In the genomic region with DNA sequence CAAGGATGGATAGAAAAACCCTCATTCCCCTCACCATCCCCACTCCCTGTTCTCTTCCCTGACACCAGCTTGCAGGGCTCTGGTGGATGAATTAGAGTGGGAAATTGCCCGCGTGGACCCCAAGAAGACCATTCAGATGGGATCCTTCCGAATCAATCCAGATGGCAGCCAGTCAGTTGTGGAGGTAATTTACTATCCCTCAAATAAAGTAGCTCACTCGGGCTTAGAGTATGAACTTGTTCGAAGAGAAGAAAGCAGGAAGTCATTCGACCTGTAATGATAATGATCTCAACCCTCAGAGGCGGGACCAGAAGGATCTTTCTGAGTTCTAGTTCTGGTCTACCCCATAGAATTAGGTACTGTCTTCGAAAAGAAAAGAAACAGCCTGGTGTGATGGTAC, we compare ENCODE assay signal across 9 mouse cellular contexts. TPM values are rescaled to one million over a fixed set of nuclear protein-coding genes. Genes with fewer than 3 reads are reported as not detected.
DNase-seq lines count a peak whose midpoint lies in the region; ATAC-seq and TF ChIP-seq lines count a peak whose summit lies in the region.
"Had no signal": no experiment of that assay in that cellular context is flagged by ENCODE, and none has a peak within 500 bp of the region (broad histone marks: within the 10 kb centered on the region; RNA-seq: fewer than 3 reads in every experiment).

No protein-coding gene starts in this region.

- H3K27ac ChIP-seq in heart, postnatal 0 days (ENCODE audit: low read depth): peak overlapping the region; percentile 89; the same call in 1 of the 2 replicates
- H3K27ac ChIP-seq in hindbrain, embryonic 14.5 days: 0 out of 2 replicates have a peak overlapping the region, but pooled peaks have one; percentile 93
- H3K27ac ChIP-seq in midbrain, embryonic 13.5 days: no peak overlapping the region

- peak overlapping the region; percentile 89 for H3K9ac ChIP-seq in heart, postnatal 0 days (replicated peaks; ENCODE audit: low read depth, low read length)
- H3K9ac ChIP-seq in hindbrain, embryonic 14.5 days: peak overlapping the region; percentile 82
- peak overlapping the region; percentile 96 for H3K9ac ChIP-seq in midbrain, embryonic 13.5 days (replicated peaks)

- no peak for TF ChIP-seq CTCF in heart, postnatal 0 days (IDR thresholded peaks at IDR 0.05; ENCODE audit: low read depth)
- TF ChIP-seq CTCF in G1E (IDR thresholded peaks at IDR 0.05; ENCODE audit: low read depth, low read length): no peak

- H3K4me2 ChIP-seq in heart, postnatal 0 days (ENCODE audit: low read depth, low read length): peak overlapping the region; percentile 83
- peak overlapping the region; percentile 74 for H3K4me2 ChIP-seq in hindbrain, embryonic 14.5 days (replicated peaks)
- peak overlapping the region; percentile 91 for H3K4me2 ChIP-seq in midbrain, embryonic 13.5 days (replicated peaks)

- H3K4me3 ChIP-seq in heart, postnatal 0 days (ENCODE audit: low read depth, low read length): peak overlapping the region; percentile 82
- peak overlapping the region; percentile 81 for H3K4me3 ChIP-seq in G1E (ENCODE audit: low read depth, low read length)
- peak overlapping the region; percentile 67 for H3K4me3 ChIP-seq in hindbrain, embryonic 14.5 days (replicated peaks; ENCODE audit: low read length)
- peak overlapping the region; percentile 85 for H3K4me3 ChIP-seq in midbrain, embryonic 13.5 days (replicated peaks)

- WGBS in heart, postnatal 0 days: 76% methylated on average over 8 of the region's 8 CpGs
- 83% methylated on average over 8 of the region's 8 CpGs for WGBS in hindbrain, embryonic 14.5 days
- WGBS in midbrain, embryonic 13.5 days: 89% methylated on average over 8 of the region's 8 CpGs

- peaks cover 12% of the 10 kb centered on the region for H3K4me1 ChIP-seq in heart, postnatal 0 days (ENCODE audit: control insufficient read depth, insufficient read depth)
- H3K4me1 ChIP-seq in G1E (ENCODE audit: insufficient read depth, low read depth, low read length): peaks cover 27% of the 10 kb centered on the region
- peaks cover 19% of the 10 kb centered on the region for H3K4me1 ChIP-seq in hindbrain, embryonic 14.5 days (replicated peaks; ENCODE audit: control insufficient read depth, insufficient read depth, low read length)
- peaks cover 20% of the 10 kb centered on the region for H3K4me1 ChIP-seq in midbrain, embryonic 13.5 days (replicated peaks)

- TF ChIP-seq EP300 in heart, postnatal 0 days (IDR thresholded peaks at IDR 0.05; ENCODE audit: low read depth): no peak

- H3K36me3 ChIP-seq in heart, postnatal 0 days (replicated peaks; ENCODE audit: control insufficient read depth, insufficient read depth, low read length): peaks cover 48% of the 10 kb centered on the region
- peaks cover 72% of the 10 kb centered on the region for H3K36me3 ChIP-seq in G1E (replicated peaks)
- peaks cover 55% of the 10 kb centered on the region for H3K36me3 ChIP-seq in hindbrain, embryonic 14.5 days (replicated peaks; ENCODE audit: control insufficient read depth, insufficient read depth)
- H3K36me3 ChIP-seq in midbrain, embryonic 13.5 days: peaks cover 61% of the 10 kb centered on the region

- H3K27me3 ChIP-seq in heart, postnatal 0 days (ENCODE audit: control insufficient read depth, insufficient read depth, low read length): no peaks in the 10 kb centered on the region
- H3K27me3 ChIP-seq in G1E (ENCODE audit: insufficient read depth, low read length): no peaks in the 10 kb centered on the region
- no peaks in the 10 kb centered on the region for H3K27me3 ChIP-seq in hindbrain, embryonic 14.5 days (ENCODE audit: control insufficient read depth, insufficient read depth, low read length)
- no peaks in the 10 kb centered on the region for H3K27me3 ChIP-seq in midbrain, embryonic 13.5 days

- ATAC-seq in heart, postnatal 0 days (ENCODE audit: insufficient read depth, low read depth): no peak
- no peak for ATAC-seq in G1E (ENCODE audit: extremely low read depth, insufficient number of reproducible peaks, low FRiP score, poor library complexity, severe bottlenecking)
- no peak for ATAC-seq in hindbrain, embryonic 14.5 days (ENCODE audit: low FRiP score)
- ATAC-seq in midbrain, embryonic 13.5 days: no peak
- no peak for ATAC-seq in monocyte, adult 5-6 weeks (replicated peaks; ENCODE audit: insufficient number of reproducible peaks, low FRiP score, low TSS enrichment, poor library complexity, severe bottlenecking)
- no peak for ATAC-seq in erythroid progenitor cell, adult 5-6 weeks (replicated peaks; ENCODE audit: low FRiP score, poor library complexity, severe bottlenecking)

- no peaks in the 10 kb centered on the region for H3K9me3 ChIP-seq in heart, postnatal 0 days (replicated peaks; ENCODE audit: control insufficient read depth, low read length)
- H3K9me3 ChIP-seq in G1E (replicated peaks): no peaks in the 10 kb centered on the region
- no peaks in the 10 kb centered on the region for H3K9me3 ChIP-seq in hindbrain, embryonic 14.5 days (ENCODE audit: control insufficient read depth, low read length)
- no peaks in the 10 kb centered on the region for H3K9me3 ChIP-seq in midbrain, embryonic 13.5 days

- DNase-seq in heart, postnatal 0 days (ENCODE audit: low spot score): no peak
- DNase-seq in heart, adult 8-10 months (ENCODE audit: low spot score): no peak
- DNase-seq in G1E (ENCODE audit: low spot score): no peak
- DNase-seq in hindbrain, embryonic 14.5 days (ENCODE audit: low spot score): no peak
- no peak for DNase-seq in natural killer cell, adult 2 months (ENCODE audit: low spot score in 2 of 2)
- DNase-seq: heart, adult 18-20 months had no signal

RNA-seq across cellular contexts. Expression of gene Cnpy2, which starts 1.3 kb away (rescaled TPM):
- 24.7 and 49.9 TPM in 2 replicates for total RNA-seq in heart, postnatal 0 days (2014; rRNA removed; ENCODE audit: low replicate concordance)
- 170 and 190 TPM in 2 replicates for polyA plus RNA-seq in heart, postnatal 0 days (2015; fragmentation: Nextera tagmentation; extraction: Ambion mirVana)
- 10 to 100 TPM; 54.6 to 73.4 (median 61.2) TPM for total RNA-seq in heart, adult 8-10 months (2022)
- total RNA-seq in G1E (2014; fragmentation: Nextera tagmentation) (57.9 and 91.2 TPM in 2 replicates), G1E (2017) (74.0 and 77.3 TPM in 2 replicates)
- 60.5 and 74.4 TPM in 2 replicates for polyA plus RNA-seq in G1E (2012)
- polyA plus RNA-seq in hindbrain, embryonic 14.5 days (2014; fragmentation: Nextera tagmentation; extraction: Ambion mirVana): 187 and 215 TPM in 2 replicates
- polyA plus RNA-seq in midbrain, embryonic 13.5 days (2015; fragmentation: Nextera tagmentation; extraction: Ambion mirVana): 225 and 230 TPM in 2 replicates
- total RNA-seq in monocyte, adult 5-6 weeks (2017): 31.0 to 45.3 TPM (median 42.6 TPM) in 3 replicates
- 40.7 and 44.4 TPM in 2 replicates for total RNA-seq in erythroid progenitor cell, adult 5-6 weeks (2015; ENCODE audit: low replicate concordance)
- total RNA-seq in erythroid progenitor cell, adult 5-6 weeks (2017; ENCODE audit: low replicate concordance): 29.4 and 38.9 TPM in 2 replicates

RNA-seq across cellular contexts. Expression of gene Cs, which starts 14.0 kb away (rescaled TPM):
- total RNA-seq in heart, postnatal 0 days (2014; rRNA removed; ENCODE audit: low replicate concordance): 796 and 830 TPM in 2 replicates
- 590 and 625 TPM in 2 replicates for polyA plus RNA-seq in heart, postnatal 0 days (2015; fragmentation: Nextera tagmentation; extraction: Ambion mirVana)
- total RNA-seq in heart, adult 8-10 months (2022): 1,000 to 10,000 TPM in 3 of 4 experiments, 100 to 1,000 TPM in 1; 991 to 1,066 (median 1,045) TPM
- total RNA-seq in G1E (2014; fragmentation: Nextera tagmentation) (323 and 337 TPM in 2 replicates), G1E (2017) (175 and 181 TPM in 2 replicates)
- 21.6 and 56.6 TPM in 2 replicates for polyA plus RNA-seq in G1E (2012)
- polyA plus RNA-seq in hindbrain, embryonic 14.5 days (2014; fragmentation: Nextera tagmentation; extraction: Ambion mirVana): 271 and 304 TPM in 2 replicates
- polyA plus RNA-seq in midbrain, embryonic 13.5 days (2015; fragmentation: Nextera tagmentation; extraction: Ambion mirVana): 213 and 225 TPM in 2 replicates
- 72.5 to 84.0 TPM (median 77.3 TPM) in 3 replicates for total RNA-seq in monocyte, adult 5-6 weeks (2017)
- 92.3 and 106 TPM in 2 replicates for total RNA-seq in erythroid progenitor cell, adult 5-6 weeks (2015; ENCODE audit: low replicate concordance)
- 58.9 and 60.6 TPM in 2 replicates for total RNA-seq in erythroid progenitor cell, adult 5-6 weeks (2017; ENCODE audit: low replicate concordance)

RNA-seq across cellular contexts. Expression of gene Pan2, which starts 20.4 kb away (rescaled TPM):
- 19.6 and 24.1 TPM in 2 replicates for total RNA-seq in heart, postnatal 0 days (2014; rRNA removed; ENCODE audit: low replicate concordance)
- polyA plus RNA-seq in heart, postnatal 0 days (2015; fragmentation: Nextera tagmentation; extraction: Ambion mirVana): 12.5 and 13.4 TPM in 2 replicates
- total RNA-seq in heart, adult 8-10 months (2022): 1 to 10 TPM; 6.1 to 7.1 (median 6.5) TPM
- total RNA-seq in G1E (2014; fragmentation: Nextera tagmentation): 23.2 and 30.2 TPM in 2 replicates
- total RNA-seq in G1E (2017): 13.8 TPM in 2 replicates
- 3.4 and 3.6 TPM in 2 replicates for polyA plus RNA-seq in G1E (2012)
- 17.7 and 19.2 TPM in 2 replicates for polyA plus RNA-seq in hindbrain, embryonic 14.5 days (2014; fragmentation: Nextera tagmentation; extraction: Ambion mirVana)
- polyA plus RNA-seq in midbrain, embryonic 13.5 days (2015; fragmentation: Nextera tagmentation; extraction: Ambion mirVana): 28.6 and 30.4 TPM in 2 replicates
- total RNA-seq in monocyte, adult 5-6 weeks (2017): 12.1 to 21.8 TPM (median 14.6 TPM) in 3 replicates
- 34.8 and 42.9 TPM in 2 replicates for total RNA-seq in erythroid progenitor cell, adult 5-6 weeks (2015; ENCODE audit: low replicate concordance)
- total RNA-seq in erythroid progenitor cell, adult 5-6 weeks (2017; ENCODE audit: low replicate concordance): 27.0 and 27.5 TPM in 2 replicates

RNA-seq across cellular contexts. Expression of gene Il23a, which starts 25.0 kb away (rescaled TPM):
- total RNA-seq in heart, postnatal 0 days (2014; rRNA removed; ENCODE audit: low replicate concordance): 6.6 and 6.8 TPM in 2 replicates
- 4.7 and 5.2 TPM in 2 replicates for polyA plus RNA-seq in heart, postnatal 0 days (2015; fragmentation: Nextera tagmentation; extraction: Ambion mirVana)
- total RNA-seq in heart, adult 8-10 months (2022): under 1 TPM in 1 of 4 experiments, not detected in 3; 0.38 TPM
- total RNA-seq in G1E (2014; fragmentation: Nextera tagmentation) (not detected in 2 replicates), G1E (2017) (0.16 TPM in 1 of 2 replicates, not detected in the other)
- polyA plus RNA-seq in G1E (2012): 0.03 TPM in 1 of 2 replicates, not detected in the other
- 0.25 and 0.28 TPM in 2 replicates for polyA plus RNA-seq in hindbrain, embryonic 14.5 days (2014; fragmentation: Nextera tagmentation; extraction: Ambion mirVana)
- 0.16 TPM in 1 of 2 replicates, not detected in the other for polyA plus RNA-seq in midbrain, embryonic 13.5 days (2015; fragmentation: Nextera tagmentation; extraction: Ambion mirVana)
- total RNA-seq in monocyte, adult 5-6 weeks (2017): not detected in 3 replicates
- total RNA-seq in erythroid progenitor cell, adult 5-6 weeks (2015; ENCODE audit: low replicate concordance): not detected in 2 replicates
- 0.39 TPM in 1 of 2 replicates, not detected in the other for total RNA-seq in erythroid progenitor cell, adult 5-6 weeks (2017; ENCODE audit: low replicate concordance)
- total RNA-seq: heart, adult 18-20 months had no signal

RNA-seq across cellular contexts. Expression of gene Coq10a, which starts 45.3 kb away (rescaled TPM):
- 35.2 and 36.9 TPM in 2 replicates for total RNA-seq in heart, postnatal 0 days (2014; rRNA removed; ENCODE audit: low replicate concordance)
- polyA plus RNA-seq in heart, postnatal 0 days (2015; fragmentation: Nextera tagmentation; extraction: Ambion mirVana): 52.9 and 61.2 TPM in 2 replicates
- total RNA-seq in heart, adult 8-10 months (2022): 100 to 1,000 TPM; 365 to 443 (median 423) TPM
- total RNA-seq in G1E (2014; fragmentation: Nextera tagmentation) (28.8 and 29.8 TPM in 2 replicates), G1E (2017) (24.9 and 27.4 TPM in 2 replicates)
- 7.3 and 8.7 TPM in 2 replicates for polyA plus RNA-seq in G1E (2012)
- polyA plus RNA-seq in hindbrain, embryonic 14.5 days (2014; fragmentation: Nextera tagmentation; extraction: Ambion mirVana): 50.8 and 54.2 TPM in 2 replicates
- 28.2 and 34.3 TPM in 2 replicates for polyA plus RNA-seq in midbrain, embryonic 13.5 days (2015; fragmentation: Nextera tagmentation; extraction: Ambion mirVana)
- total RNA-seq in monocyte, adult 5-6 weeks (2017): 18.2 to 21.9 TPM (median 19.4 TPM) in 3 replicates
- 1.1 and 14.3 TPM in 2 replicates for total RNA-seq in erythroid progenitor cell, adult 5-6 weeks (2015; ENCODE audit: low replicate concordance)
- 2.3 and 3.3 TPM in 2 replicates for total RNA-seq in erythroid progenitor cell, adult 5-6 weeks (2017; ENCODE audit: low replicate concordance)
